Mouse (Mus musculus) embryonic fibroblast, embryonic 13.5 days (primary cell): ENCODE results near the gene Cmas. TPM values are rescaled to one million over a fixed set of nuclear protein-coding genes. Genes with fewer than 3 reads are reported as not detected.

Experiments used
- H3K27ac ChIP-seq: 2 replicates; pipeline ENCODE4 v1.5.1; 2012; ENCODE audit warnings: low read length, control low read depth, inconsistent platforms; ENCODE audit not compliant: insufficient read depth
- H3K4me1 ChIP-seq: 2 replicates; pipeline ENCODE4 v1.6.1; 2011; ENCODE audit warnings: low read length; ENCODE audit not compliant: control insufficient read depth, insufficient read depth
- H3K4me3 ChIP-seq: 2 replicates; pipeline ENCODE4 v1.5.1; 2011; ENCODE audit warnings: mild to moderate bottlenecking, control low read depth, low read length; ENCODE audit not compliant: insufficient read depth
- CTCF ChIP-seq: IDR thresholded peaks from 2 replicates; pipeline ENCODE4 v1.5.1; 2011; ENCODE audit warnings: mild to moderate bottlenecking, control low read depth, low read length, moderate library complexity, borderline replicate concordance; ENCODE audit not compliant: insufficient read depth
- POLR2A ChIP-seq: IDR thresholded peaks from 2 replicates; pipeline ENCODE4 v1.6.1; 2011; ENCODE audit warnings: low read depth, mild to moderate bottlenecking, control low read depth, low read length, moderate library complexity
- polyA plus RNA-seq: library from polyadenylated mRNA; stranded (reverse); fragments of >200 nt; gene quantifications from 2 replicates; pipeline ENCODE4 v1.2.4, GENCODE M21; 2011; ENCODE audit warnings: low read depth; ENCODE audit not compliant: missing spikeins, insufficient read length

Cmas gene
- polyA plus RNA-seq, 1 experiment: 44.1 TPM

DNA sequence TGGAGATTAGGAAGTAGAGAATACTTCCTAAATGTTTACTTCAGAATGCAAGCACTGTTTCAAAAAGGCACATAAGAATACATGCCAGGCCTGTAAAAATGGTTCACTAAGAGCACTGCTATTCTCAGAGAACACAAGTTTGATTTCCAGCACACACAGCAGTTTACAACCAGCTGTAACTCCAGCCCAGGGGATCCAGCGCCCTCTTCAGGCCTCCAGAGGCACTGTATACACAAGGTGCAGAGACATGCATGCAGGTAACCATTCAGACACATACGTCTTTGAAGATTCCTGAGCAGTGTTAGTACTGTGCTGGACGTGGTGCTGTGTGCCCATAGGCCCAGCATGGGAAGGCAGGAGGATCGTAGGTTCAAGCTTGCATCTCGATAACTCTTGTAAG, 17.1 kb downstream of the Cmas start:
- Histone ChIP-seq H3K27ac (no peak overlapping the region), H3K4me1 (no peaks in the 10 kb centered on the region), H3K4me3 (no peak overlapping the region)
- TF ChIP-seq POLR2A: no peak
- TF ChIP-seq CTCF: no peak

DNA sequence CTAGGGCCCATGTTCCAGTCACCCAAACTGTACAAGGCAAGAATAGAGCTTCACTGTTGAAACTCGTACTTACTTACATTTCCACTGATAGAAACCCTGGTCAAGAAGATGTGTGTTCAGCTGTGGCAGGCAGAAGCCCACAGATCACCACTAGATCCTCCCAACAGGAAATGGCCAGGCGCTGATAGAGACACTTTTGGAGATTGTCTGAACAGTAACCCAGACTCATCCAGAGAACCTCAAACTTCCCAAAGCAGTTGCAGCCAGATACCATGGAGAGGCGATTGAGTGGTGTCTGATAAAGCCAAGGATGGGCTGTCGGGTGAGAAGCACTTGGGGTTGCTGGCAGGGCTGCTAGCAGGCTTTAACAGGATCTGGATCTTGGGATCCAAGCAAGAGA, 20.4 kb downstream of the Cmas start:
- TF ChIP-seq CTCF: no peak
- TF ChIP-seq POLR2A: no peak
- Histone ChIP-seq H3K27ac (no peak overlapping the region), H3K4me3 (no peak overlapping the region), H3K4me1 (no peaks in the 10 kb centered on the region)

DNA sequence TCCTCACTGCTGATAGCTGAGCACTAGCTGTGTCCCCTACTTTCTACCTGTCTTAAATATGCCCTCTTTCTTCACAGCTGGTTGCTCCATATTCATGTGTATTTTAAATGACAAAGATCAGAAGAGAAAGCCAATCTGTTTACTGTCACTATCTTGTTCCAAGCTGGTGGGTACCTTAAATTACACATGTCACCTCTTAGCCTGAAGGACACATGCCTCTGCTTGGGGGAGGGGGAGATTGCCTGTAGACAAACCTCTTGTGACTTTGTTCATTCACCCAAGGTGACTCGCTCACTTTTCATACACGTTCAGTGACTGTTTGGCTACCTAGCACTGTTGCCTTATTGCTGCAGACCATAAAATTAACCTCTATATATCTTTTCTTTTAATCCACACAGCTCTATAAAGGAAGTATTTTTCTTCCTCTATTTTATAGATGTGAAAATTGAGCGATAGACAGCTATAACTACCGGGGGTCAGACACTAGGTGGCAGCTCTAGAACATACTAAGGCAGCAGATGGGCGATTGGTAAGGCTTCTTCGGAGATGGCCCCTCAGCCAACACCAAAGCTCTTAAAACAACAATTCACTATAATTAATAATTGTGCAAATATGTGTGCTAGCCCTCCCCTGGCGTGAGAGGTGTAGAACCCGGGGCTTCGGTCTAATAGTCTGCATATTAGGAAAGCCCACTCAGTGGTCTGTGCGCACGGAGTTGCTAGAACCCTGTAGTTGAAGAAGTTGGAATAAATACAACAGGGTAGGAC, 22.7 kb downstream of the Cmas start:
- no peaks in the 10 kb centered on the region for H3K4me1 ChIP-seq
- peak; percentile 21; the same call in 1 of the 2 replicates for TF ChIP-seq CTCF
- TF ChIP-seq POLR2A: no peak
- H3K4me3 ChIP-seq: no peak overlapping the region
- no peak overlapping the region for H3K27ac ChIP-seq

DNA sequence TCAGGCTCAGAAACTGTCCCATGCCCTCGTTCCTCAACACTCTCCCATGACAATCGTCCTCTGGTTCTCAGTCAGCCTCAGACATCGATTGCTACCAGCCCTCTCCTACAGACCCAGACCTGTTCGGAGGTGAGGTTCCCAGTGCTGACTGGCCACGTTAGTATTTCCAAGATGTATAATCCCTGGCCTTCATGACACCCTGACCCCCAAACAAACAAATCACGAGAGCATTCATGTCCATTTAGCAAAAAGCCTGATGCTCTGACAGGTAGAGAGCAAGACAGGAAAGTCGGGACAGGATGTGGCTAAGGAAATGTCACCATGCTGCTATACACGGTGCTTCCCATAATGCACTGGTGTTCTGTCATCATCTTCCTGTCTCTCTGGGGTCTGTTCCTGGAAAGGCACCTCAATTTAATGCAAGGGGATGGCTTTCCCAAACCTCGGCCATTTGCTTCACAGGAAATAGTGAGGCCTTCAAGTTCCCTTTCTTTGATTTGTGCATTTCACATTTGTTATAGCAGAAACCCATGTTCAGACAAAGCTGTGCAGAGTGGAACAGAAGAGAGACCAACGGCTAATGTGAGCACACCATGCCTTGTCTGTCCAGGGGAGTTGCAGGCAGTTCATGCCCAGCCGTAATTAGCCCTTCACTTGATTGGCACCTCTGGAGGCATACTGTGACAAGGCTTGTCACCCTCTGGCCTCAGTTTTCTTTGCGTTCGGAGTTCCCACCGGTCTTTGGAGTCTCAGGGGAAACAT, 23.5 kb downstream of the Cmas start:
- H3K27ac ChIP-seq: no peak overlapping the region
- no peaks in the 10 kb centered on the region for H3K4me1 ChIP-seq
- no peak for TF ChIP-seq CTCF
- no peak for TF ChIP-seq POLR2A
- no peak overlapping the region for H3K4me3 ChIP-seq

DNA sequence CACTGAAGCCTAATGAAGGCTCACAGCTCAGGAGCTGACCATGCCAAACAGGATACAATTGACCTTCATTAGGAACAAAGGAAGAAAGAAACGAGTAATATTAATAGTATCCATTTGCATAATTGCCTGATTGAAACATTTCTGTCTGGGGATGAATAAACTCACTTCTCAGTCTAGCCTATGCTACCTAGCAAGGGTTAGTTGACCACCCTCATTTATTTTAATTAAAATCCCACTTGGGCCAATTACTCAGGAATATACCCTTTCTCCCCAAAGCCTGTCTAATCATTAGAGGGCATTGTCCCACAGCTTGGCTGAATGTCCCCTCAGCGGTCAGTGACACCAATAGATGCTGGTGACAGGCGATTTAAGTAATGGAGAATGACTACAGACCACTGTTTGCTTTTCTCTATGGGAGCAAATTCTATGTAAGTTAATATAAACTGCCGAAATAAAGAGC, 24.1 kb downstream of the Cmas start:
- H3K4me3 ChIP-seq: no peak overlapping the region
- no peaks in the 10 kb centered on the region for H3K4me1 ChIP-seq
- TF ChIP-seq CTCF (no peak), POLR2A (no peak)
- H3K27ac ChIP-seq: no peak overlapping the region

DNA sequence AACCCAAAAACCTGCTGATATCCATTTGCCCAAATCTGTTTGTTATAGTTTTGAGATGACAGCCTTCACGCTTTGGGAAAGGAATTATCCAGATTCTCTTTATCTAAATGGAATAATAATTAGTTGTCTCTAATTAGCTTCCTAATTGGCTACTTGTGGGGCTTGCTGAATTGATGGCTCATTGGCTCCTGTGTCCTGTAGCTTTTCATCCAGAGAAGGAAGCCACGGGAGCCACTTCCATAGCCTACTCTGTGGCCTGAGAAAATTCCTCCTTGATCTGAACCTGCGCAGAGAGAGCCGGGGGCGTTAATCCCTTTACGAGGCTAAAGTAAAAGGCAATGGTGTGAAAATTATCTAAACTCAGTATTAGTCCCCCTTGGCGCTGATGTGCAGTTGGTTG, 24.8 kb downstream of the Cmas start:
- TF ChIP-seq CTCF (no peak), POLR2A (no peak)
- no peak overlapping the region for H3K4me3 ChIP-seq
- no peaks in the 10 kb centered on the region for H3K4me1 ChIP-seq
- H3K27ac ChIP-seq: no peak overlapping the region

DNA sequence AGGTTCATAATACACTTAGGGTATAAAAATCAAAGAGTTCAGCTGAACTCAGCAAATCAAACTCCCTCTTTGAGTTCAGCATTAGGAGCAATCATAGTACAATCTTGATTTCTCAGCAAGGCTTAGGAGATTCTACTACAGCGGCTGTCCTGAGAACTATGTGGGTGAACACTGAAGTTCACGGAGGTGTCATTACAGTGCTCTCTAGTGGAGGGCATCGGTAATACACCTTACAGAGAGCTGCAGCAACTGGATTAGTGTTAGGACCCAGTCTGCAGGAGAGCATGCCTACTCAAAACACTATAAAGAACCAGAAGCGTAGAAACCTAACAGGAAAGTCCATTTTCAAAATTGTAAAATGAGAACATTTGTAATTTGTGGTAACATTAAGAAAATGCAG, 28.9 kb downstream of the Cmas start:
- TF ChIP-seq POLR2A (no peak), CTCF (no peak)
- Histone ChIP-seq H3K27ac (no peak overlapping the region), H3K4me1 (no peaks in the 10 kb centered on the region), H3K4me3 (no peak overlapping the region)

DNA sequence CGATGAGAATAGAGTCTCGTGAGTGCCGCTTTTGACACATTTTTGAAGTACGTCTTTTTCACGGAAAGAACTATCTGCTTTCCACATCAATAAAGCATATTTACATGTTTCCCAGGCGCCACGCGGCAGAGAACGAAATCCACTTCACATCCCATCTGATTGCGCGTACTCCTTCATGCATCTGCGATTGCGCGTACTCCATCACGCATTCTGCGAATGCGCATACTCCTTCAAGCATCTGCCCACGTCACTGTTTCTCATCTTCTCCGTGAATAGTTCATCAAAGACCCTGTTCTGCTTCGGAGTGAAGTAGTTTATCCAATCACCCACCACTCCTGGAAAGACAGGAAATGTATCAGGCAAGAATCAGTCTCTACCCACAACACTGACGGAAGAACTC, 29.6 kb downstream of the Cmas start:
- Histone ChIP-seq H3K27ac (no peak overlapping the region), H3K4me1 (no peaks in the 10 kb centered on the region), H3K4me3 (no peak overlapping the region)
- no peak for TF ChIP-seq POLR2A
- no peak for TF ChIP-seq CTCF

DNA sequence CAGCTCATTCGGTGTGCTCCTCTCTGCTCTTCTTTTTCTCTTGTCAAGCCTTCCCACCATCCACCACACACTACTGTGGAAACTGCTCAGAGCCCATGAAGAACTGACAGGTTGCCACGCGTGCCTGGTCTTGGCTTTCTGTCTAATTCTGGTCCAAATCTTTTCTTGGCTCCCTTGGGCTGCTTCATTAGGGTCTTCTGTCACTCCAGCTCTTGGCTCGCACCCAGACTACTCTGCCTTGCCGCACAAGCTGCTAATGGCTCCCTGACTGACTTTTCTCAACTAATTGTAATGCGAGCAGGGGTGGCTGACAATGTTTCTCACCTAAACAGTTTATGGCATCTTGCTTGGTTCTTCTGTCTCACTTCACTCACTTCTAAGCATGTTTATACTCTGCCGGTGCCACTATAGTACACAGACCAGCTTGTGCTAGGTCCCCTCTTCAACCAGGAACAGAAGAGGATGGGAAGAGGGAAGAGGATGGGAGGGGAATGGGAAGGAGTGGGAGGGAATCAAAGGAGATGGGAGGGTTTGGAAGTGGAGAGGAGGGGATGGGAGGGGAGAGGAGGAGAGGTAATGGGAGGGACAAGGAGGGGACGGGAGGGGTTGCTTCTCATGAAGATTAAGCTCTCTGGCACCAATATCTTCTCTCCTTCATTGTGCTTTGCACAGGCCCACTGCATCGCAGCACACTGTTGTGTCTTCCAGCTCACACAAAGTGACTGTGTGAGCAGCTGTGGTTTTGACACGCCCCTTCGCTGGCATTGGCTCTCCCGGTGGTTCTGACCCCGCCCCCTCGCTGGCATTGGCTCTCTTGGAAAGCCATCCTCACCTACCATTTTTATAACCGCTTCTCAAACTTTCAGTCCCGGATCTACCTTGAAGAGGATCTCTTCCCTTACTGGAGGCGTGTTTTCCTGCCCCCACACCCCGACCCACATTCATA, 31.8 kb downstream of the Cmas start:
- TF ChIP-seq POLR2A (no peak), CTCF (no peak)
- H3K4me3 ChIP-seq: no peak overlapping the region
- H3K27ac ChIP-seq: no peak overlapping the region
- no peaks in the 10 kb centered on the region for H3K4me1 ChIP-seq

DNA sequence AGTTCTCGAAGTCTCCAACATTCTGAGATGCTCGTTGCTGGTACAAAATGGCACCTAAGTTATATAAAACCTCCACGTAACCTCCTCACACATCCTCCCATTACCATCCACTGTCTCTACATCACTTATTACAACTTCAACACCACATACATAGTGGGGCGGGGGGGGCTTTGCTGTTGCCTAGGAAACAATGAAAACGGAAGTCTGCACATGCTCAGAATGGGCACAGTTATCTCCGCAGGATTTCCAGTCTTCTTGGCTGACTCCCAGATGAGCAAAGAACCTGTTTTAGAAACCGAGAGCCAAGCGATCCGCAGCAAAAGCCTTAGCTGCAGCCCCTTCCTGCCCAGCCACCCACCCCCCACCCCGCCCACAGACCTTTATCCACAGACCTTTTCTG, 33.2 kb downstream of the Cmas start:
- H3K4me3 ChIP-seq: no peak overlapping the region
- no peak overlapping the region for H3K27ac ChIP-seq
- no peaks in the 10 kb centered on the region for H3K4me1 ChIP-seq
- no peak for TF ChIP-seq POLR2A
